Mouse (Mus musculus): ENCODE measurements around the gene Kcne2. TPM values are rescaled to one million over a fixed set of nuclear protein-coding genes. Genes with fewer than 3 reads are reported as not detected.

Gene Kcne2
- not detected in 2 replicates for polyA plus RNA-seq (2012; ENCODE audit: insufficient read depth, low replicate concordance)

- Histone ChIP-seq H3K4me3 (replicated peaks) (no peak within 1 kb of the TSS), H3K9me3 (peaks cover 7% of the 10 kb centered on the region; the same call in 1 of the 2 replicates), H3K27me3 (replicated peaks) (peaks cover 39% of the 10 kb centered on the region), H3K4me1 (peaks cover 36% of the 10 kb centered on the region), H3K36me3 (replicated peaks; ENCODE audit: low read length) (no peaks in the 10 kb centered on the region)
- TF ChIP-seq GATA1 (IDR thresholded peaks at IDR 0.05; ENCODE audit: borderline replicate concordance, low read length) (no peak), FLI1 (IDR thresholded peaks at IDR 0.05; ENCODE audit: low read length) (no peak)
Observed at GRCm38 (mm10) chr16:92292101-92292500, at the start of gene Kcne2. Gene Kcne2 (plus strand): TSS chr16:92292389.

GRCm38 (mm10) chr16:92245909-92246308, 46.3 kb upstream of the Kcne2 start:
- 0 out of 2 replicates have a peak, but pooled peaks cover 2% of the 10 kb centered on the region for H3K9me3 ChIP-seq
- TF ChIP-seq FLI1 (IDR thresholded peaks at IDR 0.05; ENCODE audit: low read length) (no peak), GATA1 (IDR thresholded peaks at IDR 0.05; ENCODE audit: borderline replicate concordance, low read length) (no peak)
- no peak overlapping the region for H3K4me3 ChIP-seq (replicated peaks)
- no peaks in the 10 kb centered on the region for H3K4me1 ChIP-seq
- peaks cover 39% of the 10 kb centered on the region for H3K27me3 ChIP-seq (replicated peaks)
- no peaks in the 10 kb centered on the region for H3K36me3 ChIP-seq (replicated peaks; ENCODE audit: low read length)

DNA sequence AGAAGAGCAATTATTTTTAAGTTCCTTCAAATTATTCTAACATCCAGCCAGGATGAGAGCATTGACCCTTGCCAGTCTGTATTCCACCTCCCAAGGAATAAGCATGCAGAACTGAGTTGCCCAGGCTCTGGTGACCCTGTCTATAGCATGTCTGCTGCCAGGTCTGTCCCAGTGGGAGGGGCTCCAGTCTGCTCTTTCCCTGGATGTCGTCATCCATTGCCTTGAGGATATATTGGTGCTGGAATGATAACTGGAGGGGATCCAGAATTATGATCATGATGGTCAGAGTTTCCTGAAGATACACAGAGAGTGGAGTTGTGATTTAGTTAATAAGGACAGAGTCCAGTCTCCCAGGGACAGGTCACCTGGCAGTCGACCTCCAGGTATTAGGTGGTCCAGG, 45.2 kb upstream of the Kcne2 start:
- Histone ChIP-seq H3K4me1 (no peaks in the 10 kb centered on the region), H3K36me3 (replicated peaks; ENCODE audit: low read length) (no peaks in the 10 kb centered on the region), H3K9me3 (0 out of 2 replicates have a peak, but pooled peaks cover 2% of the 10 kb centered on the region), H3K4me3 (replicated peaks) (no peak overlapping the region), H3K27me3 (replicated peaks) (peaks cover 39% of the 10 kb centered on the region)
- TF ChIP-seq GATA1 (IDR thresholded peaks at IDR 0.05; ENCODE audit: borderline replicate concordance, low read length): no peak
- TF ChIP-seq FLI1 (IDR thresholded peaks at IDR 0.05; ENCODE audit: low read length): no peak

DNA sequence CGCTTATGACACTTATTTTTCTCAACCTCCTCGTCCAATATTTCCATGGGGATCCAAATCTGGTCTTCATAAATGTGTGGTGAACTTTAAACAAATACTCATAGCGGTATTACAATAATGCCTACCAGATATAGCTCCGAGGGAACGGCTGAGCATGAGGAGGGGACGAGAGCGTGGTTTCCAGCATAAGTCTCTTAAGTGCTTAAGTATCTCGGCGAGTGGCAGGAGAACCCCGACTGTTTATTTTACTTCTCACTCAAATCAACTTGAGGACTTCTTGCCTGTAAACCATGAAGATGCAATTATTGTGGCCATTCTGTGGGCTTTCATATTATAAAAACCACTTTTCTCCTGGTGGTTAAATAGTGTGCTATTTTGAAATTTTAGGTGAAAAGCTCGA, 44.5 kb upstream of the Kcne2 start:
- no peaks in the 10 kb centered on the region for H3K36me3 ChIP-seq (replicated peaks; ENCODE audit: low read length)
- TF ChIP-seq GATA1 (IDR thresholded peaks at IDR 0.05; ENCODE audit: borderline replicate concordance, low read length) (no peak), FLI1 (IDR thresholded peaks at IDR 0.05; ENCODE audit: low read length) (no peak)
- H3K27me3 ChIP-seq (replicated peaks): peaks cover 41% of the 10 kb centered on the region
- H3K4me3 ChIP-seq (replicated peaks): no peak overlapping the region
- H3K9me3 ChIP-seq: 0 out of 2 replicates have a peak, but pooled peaks cover 2% of the 10 kb centered on the region
- 0 out of 2 replicates have a peak, but pooled peaks cover 2% of the 10 kb centered on the region for H3K4me1 ChIP-seq

GRCm38 (mm10) chr16:92249681-92250080, 42.5 kb upstream of the Kcne2 start:
- TF ChIP-seq FLI1 (IDR thresholded peaks at IDR 0.05; ENCODE audit: low read length) (no peak), GATA1 (IDR thresholded peaks at IDR 0.05; ENCODE audit: borderline replicate concordance, low read length) (no peak)
- Histone ChIP-seq H3K27me3 (replicated peaks) (peaks cover 47% of the 10 kb centered on the region), H3K4me1 (0 out of 2 replicates have a peak, but pooled peaks cover 3% of the 10 kb centered on the region), H3K36me3 (replicated peaks; ENCODE audit: low read length) (no peaks in the 10 kb centered on the region), H3K4me3 (replicated peaks) (no peak overlapping the region), H3K9me3 (0 out of 2 replicates have a peak, but pooled peaks cover 2% of the 10 kb centered on the region)

DNA sequence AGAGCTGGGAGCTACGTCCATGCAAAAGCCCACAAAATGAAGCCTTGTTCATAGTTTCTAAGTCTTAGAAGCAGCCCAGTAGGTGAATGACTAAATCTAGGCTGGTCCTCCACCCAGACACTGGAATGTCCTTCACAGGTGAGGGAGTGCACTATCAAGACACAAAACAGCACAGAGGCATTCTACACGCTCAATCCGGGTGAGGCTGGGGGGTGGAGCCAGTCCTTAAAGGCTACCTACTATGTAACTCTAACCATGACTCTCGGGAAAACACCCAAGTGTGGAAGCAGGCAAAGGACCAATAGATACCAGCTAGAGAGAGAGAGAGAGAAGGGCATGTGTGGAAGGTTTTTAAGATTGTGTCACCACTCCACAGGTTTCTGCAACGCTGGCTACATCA, 41.7 kb upstream of the Kcne2 start:
- H3K4me3 ChIP-seq (replicated peaks): no peak overlapping the region
- H3K9me3 ChIP-seq: 0 out of 2 replicates have a peak, but pooled peaks cover 2% of the 10 kb centered on the region
- H3K36me3 ChIP-seq (replicated peaks; ENCODE audit: low read length): no peaks in the 10 kb centered on the region
- H3K4me1 ChIP-seq: 0 out of 2 replicates have a peak, but pooled peaks cover 3% of the 10 kb centered on the region
- H3K27me3 ChIP-seq (replicated peaks): peaks cover 45% of the 10 kb centered on the region
- TF ChIP-seq GATA1 (IDR thresholded peaks at IDR 0.05; ENCODE audit: borderline replicate concordance, low read length) (no peak), FLI1 (IDR thresholded peaks at IDR 0.05; ENCODE audit: low read length) (no peak)

DNA sequence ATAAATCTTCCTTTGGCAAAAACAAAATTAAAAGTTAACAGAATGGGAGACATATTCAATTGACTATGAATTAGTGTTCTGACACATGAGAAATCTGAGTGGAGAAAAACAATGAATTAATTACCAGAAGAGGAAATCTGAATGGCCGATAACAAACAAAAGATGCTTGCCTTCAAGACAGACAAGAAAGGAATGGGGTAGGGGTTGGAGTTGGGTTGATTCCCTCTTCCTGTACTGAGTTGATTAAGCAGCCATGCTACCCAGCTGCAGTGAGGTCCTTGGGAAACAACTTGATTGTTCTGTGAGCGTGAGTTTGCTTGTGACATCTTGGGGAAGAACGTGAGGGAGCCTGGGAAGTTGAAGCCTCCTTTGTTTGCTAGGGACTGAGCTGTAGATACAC, 37.9 kb upstream of the Kcne2 start:
- 0 out of 2 replicates have a peak, but pooled peaks cover 3% of the 10 kb centered on the region for H3K4me1 ChIP-seq
- 0 out of 2 replicates have a peak, but pooled peaks cover 2% of the 10 kb centered on the region for H3K9me3 ChIP-seq
- H3K4me3 ChIP-seq (replicated peaks): no peak overlapping the region
- no peak for TF ChIP-seq FLI1 (IDR thresholded peaks at IDR 0.05; ENCODE audit: low read length)
- no peak for TF ChIP-seq GATA1 (IDR thresholded peaks at IDR 0.05; ENCODE audit: borderline replicate concordance, low read length)
- peaks cover 25% of the 10 kb centered on the region for H3K27me3 ChIP-seq (replicated peaks)
- H3K36me3 ChIP-seq (replicated peaks; ENCODE audit: low read length): no peaks in the 10 kb centered on the region

- Histone ChIP-seq H3K4me3 (replicated peaks) (no peak overlapping the region), H3K4me1 (no peaks in the 10 kb centered on the region), H3K9me3 (no peaks in the 10 kb centered on the region), H3K27me3 (replicated peaks) (peaks cover 64% of the 10 kb centered on the region), H3K36me3 (replicated peaks; ENCODE audit: low read length) (no peaks in the 10 kb centered on the region)
- TF ChIP-seq FLI1 (IDR thresholded peaks at IDR 0.05; ENCODE audit: low read length): no peak
- no peak for TF ChIP-seq GATA1 (IDR thresholded peaks at IDR 0.05; ENCODE audit: borderline replicate concordance, low read length)
Observed at GRCm38 (mm10) chr16:92267861-92268260, 24.3 kb upstream of the Kcne2 start.

GRCm38 (mm10) chr16:92274516-92274915, 17.7 kb upstream of the Kcne2 start:
- H3K4me3 ChIP-seq (replicated peaks): no peak overlapping the region
- no peaks in the 10 kb centered on the region for H3K36me3 ChIP-seq (replicated peaks; ENCODE audit: low read length)
- peaks cover 61% of the 10 kb centered on the region for H3K27me3 ChIP-seq (replicated peaks)
- H3K4me1 ChIP-seq: no peaks in the 10 kb centered on the region
- 0 out of 2 replicates have a peak, but pooled peaks cover 3% of the 10 kb centered on the region for H3K9me3 ChIP-seq
- TF ChIP-seq GATA1 (IDR thresholded peaks at IDR 0.05; ENCODE audit: borderline replicate concordance, low read length) (no peak), FLI1 (IDR thresholded peaks at IDR 0.05; ENCODE audit: low read length) (no peak)

DNA sequence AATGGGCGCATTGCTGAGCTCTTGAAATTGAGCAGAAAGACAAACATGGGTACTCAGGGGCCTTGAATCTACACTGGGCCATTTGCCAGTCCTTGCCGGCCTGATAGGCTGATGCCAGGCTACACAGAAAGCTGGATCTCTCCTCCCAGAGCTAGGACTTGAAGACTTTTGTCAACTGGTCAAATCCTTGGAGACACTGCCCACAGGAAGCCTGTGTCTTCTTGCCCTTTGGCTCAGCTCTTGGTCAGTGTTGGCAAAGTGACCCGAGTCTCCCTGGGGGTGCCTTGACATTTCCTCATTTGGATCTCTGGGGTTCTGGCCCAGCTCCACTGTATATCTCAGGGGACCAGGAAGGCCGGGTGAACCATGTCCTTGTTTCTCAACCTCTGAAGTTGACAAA, 16.7 kb upstream of the Kcne2 start:
- Histone ChIP-seq H3K4me3 (replicated peaks) (no peak overlapping the region), H3K27me3 (replicated peaks) (peaks cover 54% of the 10 kb centered on the region), H3K9me3 (0 out of 2 replicates have a peak, but pooled peaks cover 3% of the 10 kb centered on the region), H3K36me3 (replicated peaks; ENCODE audit: low read length) (no peaks in the 10 kb centered on the region), H3K4me1 (no peaks in the 10 kb centered on the region)
- TF ChIP-seq FLI1 (IDR thresholded peaks at IDR 0.05; ENCODE audit: low read length) (no peak), GATA1 (IDR thresholded peaks at IDR 0.05; ENCODE audit: borderline replicate concordance, low read length) (no peak)

Data from megakaryocyte, embryonic 14.5 days (primary cell).